Mouse (Mus musculus): ENCODE measurements around the gene Tnpo2. TPM values are rescaled to one million over a fixed set of nuclear protein-coding genes. Genes with fewer than 3 reads are reported as not detected.

Gene Tnpo2
- polyA plus RNA-seq, 1 experiment from 2014 or later = 15.2 TPM

DNA sequence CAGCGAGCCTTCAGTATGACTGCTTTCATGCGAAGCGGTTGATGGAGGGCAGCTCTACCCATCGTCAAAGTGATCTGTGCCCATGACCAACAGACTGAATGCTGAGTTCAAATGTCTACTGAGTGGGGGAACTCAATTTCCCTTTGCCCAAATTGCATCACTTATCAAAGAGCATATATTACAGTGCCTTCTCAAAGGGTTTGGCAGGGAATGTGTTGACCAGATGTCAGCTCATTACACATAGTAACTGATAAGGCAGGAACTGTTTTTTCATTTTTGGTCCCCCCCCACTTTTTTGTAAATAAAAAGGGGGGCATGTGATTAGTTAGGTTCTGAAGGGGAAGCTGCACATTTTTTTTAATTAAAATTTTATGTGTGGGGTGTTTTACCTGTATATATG is 25.9 kb downstream of the Tnpo2 start:
- Histone ChIP-seq H3K27me3 (ENCODE audit: control insufficient read depth, insufficient read depth, low read length) (no peaks in the 10 kb centered on the region), H3K9ac (ENCODE audit: low read length) (no peak overlapping the region), H3K4me1 (ENCODE audit: control insufficient read depth in 2 of 2, insufficient read depth in 2 of 2, low read length in 2 of 2) (peaks cover 3 to 7% of the 10 kb centered on the region in 2 experiments; a peak in 3 of 4 replicates), H3K4me2 (ENCODE audit: low read length) (no peak overlapping the region), H3K27ac (replicated peaks in 1 of 2; ENCODE audit: control insufficient read depth in 1 of 2, insufficient read depth in 1 of 2, low read depth in 2 of 2, low read length in 2 of 2) (no peak overlapping the region), H3K4me3 (ENCODE audit: control insufficient read depth in 1 of 2, insufficient read depth in 1 of 2, low read depth in 1 of 2, low read length in 2 of 2) (no peak overlapping the region), H3K36me3 (ENCODE audit: control insufficient read depth, insufficient read depth, low read length) (peaks cover 22% of the 10 kb centered on the region), H3K9me3 (ENCODE audit: control insufficient read depth, low read length) (no peaks in the 10 kb centered on the region)
- ATAC-seq (ENCODE audit: insufficient number of reproducible peaks, insufficient read depth, low FRiP score, low read depth) = no peak
- WGBS = 94% methylated on average over 4 of the region's 4 CpGs

DNA sequence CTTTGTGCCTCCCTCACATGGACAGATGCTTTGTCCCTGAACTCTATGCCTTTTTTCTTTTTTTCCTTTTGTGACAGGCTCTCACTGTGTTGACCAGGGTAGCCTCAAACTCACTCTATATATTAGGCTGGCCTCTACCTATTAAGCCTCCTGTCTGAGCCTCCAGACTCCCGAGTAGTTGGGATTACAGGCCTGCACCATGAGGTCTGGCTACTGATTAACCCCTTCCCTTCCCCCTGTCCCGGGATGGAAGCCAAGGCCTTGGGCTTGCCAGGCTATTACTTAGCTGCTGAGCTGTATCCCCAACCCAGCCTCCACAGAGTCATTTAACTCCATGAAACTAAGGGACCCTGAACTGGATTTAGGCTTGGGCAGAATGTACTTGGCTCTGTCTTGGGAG is 28.5 kb downstream of the Tnpo2 start:
- H3K4me3 ChIP-seq (ENCODE audit: control insufficient read depth in 1 of 2, insufficient read depth in 1 of 2, low read depth in 1 of 2, low read length in 2 of 2) = no peak overlapping the region
- H3K27ac ChIP-seq (replicated peaks in 1 of 2; ENCODE audit: control insufficient read depth in 1 of 2, insufficient read depth in 1 of 2, low read depth in 2 of 2, low read length in 2 of 2) = no peak overlapping the region
- 35% methylated on average over 2 of the region's 2 CpGs for WGBS
- no peak overlapping the region for H3K4me2 ChIP-seq (ENCODE audit: low read length)
- no peak for ATAC-seq (ENCODE audit: insufficient number of reproducible peaks, insufficient read depth, low FRiP score, low read depth)
- peaks cover 3 to 7% of the 10 kb centered on the region in 2 experiments; a peak in 3 of 4 replicates for H3K4me1 ChIP-seq (ENCODE audit: control insufficient read depth in 2 of 2, insufficient read depth in 2 of 2, low read length in 2 of 2)
- no peaks in the 10 kb centered on the region for H3K9me3 ChIP-seq (ENCODE audit: control insufficient read depth, low read length)
- no peaks in the 10 kb centered on the region for H3K27me3 ChIP-seq (ENCODE audit: control insufficient read depth, insufficient read depth, low read length)
- peaks cover 22% of the 10 kb centered on the region for H3K36me3 ChIP-seq (ENCODE audit: control insufficient read depth, insufficient read depth, low read length)
- H3K9ac ChIP-seq (ENCODE audit: low read length) = no peak overlapping the region

- no peak for ATAC-seq (ENCODE audit: insufficient number of reproducible peaks, insufficient read depth, low FRiP score, low read depth)
- 94% methylated on average over 2 of the region's 2 CpGs for WGBS
- H3K27me3 ChIP-seq (ENCODE audit: control insufficient read depth, insufficient read depth, low read length) = no peaks in the 10 kb centered on the region
- peaks cover 21% of the 10 kb centered on the region for H3K36me3 ChIP-seq (ENCODE audit: control insufficient read depth, insufficient read depth, low read length)
- H3K27ac ChIP-seq (replicated peaks in 1 of 2; ENCODE audit: control insufficient read depth in 1 of 2, insufficient read depth in 1 of 2, low read depth in 2 of 2, low read length in 2 of 2) = no peak overlapping the region
- no peak overlapping the region for H3K4me2 ChIP-seq (ENCODE audit: low read length)
- H3K4me3 ChIP-seq (ENCODE audit: control insufficient read depth in 1 of 2, insufficient read depth in 1 of 2, low read depth in 1 of 2, low read length in 2 of 2) = no peak overlapping the region
- H3K4me1 ChIP-seq (ENCODE audit: control insufficient read depth in 2 of 2, insufficient read depth in 2 of 2, low read length in 2 of 2) = peaks cover under 1 to 2% of the 10 kb centered on the region in 2 experiments; a peak in 3 of 4 replicates
- no peak overlapping the region for H3K9ac ChIP-seq (ENCODE audit: low read length)
- no peaks in the 10 kb centered on the region for H3K9me3 ChIP-seq (ENCODE audit: control insufficient read depth, low read length)
Observed at GRCm38 (mm10) chr8:85067155-85067554, 30.4 kb downstream of the Tnpo2 start.

DNA sequence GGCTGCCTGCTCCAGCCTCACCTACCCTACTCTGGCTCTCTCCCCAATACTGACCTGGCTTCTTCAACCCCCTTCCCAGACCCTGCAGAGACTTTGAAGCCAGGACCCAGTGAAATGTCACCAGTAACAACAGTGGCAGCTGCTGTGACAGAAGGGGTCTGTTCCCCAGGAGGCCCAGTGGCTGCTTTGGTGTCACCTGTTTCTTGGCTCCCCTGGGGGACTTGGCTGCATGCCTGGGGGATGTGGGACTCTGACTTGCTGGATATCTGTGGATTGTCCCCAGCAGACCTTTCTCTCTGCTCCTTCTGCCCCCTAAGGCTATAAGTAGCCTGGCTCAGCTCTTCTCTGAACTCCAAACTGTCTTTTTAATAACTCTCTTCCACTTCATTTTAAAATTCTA is 31.3 kb downstream of the Tnpo2 start, which contains the start of gene Gm5741:
Gene Gm5741, minus strand, starts transcription at position 1 of the 400 bp plus-strand sequence.
- H3K36me3 ChIP-seq (ENCODE audit: control insufficient read depth, insufficient read depth, low read length) = peaks cover 16% of the 10 kb centered on the region
- H3K4me2 ChIP-seq (ENCODE audit: low read length) = no peak within 1 kb of the TSS
- no peak within 1 kb of the TSS for H3K4me3 ChIP-seq (ENCODE audit: control insufficient read depth in 1 of 2, insufficient read depth in 1 of 2, low read depth in 1 of 2, low read length in 2 of 2)
- H3K9ac ChIP-seq (ENCODE audit: low read length) = no peak within 1 kb of the TSS
- no peaks in the 10 kb centered on the region for H3K9me3 ChIP-seq (ENCODE audit: control insufficient read depth, low read length)
- no peak within 1 kb of the TSS for H3K27ac ChIP-seq (replicated peaks in 1 of 2; ENCODE audit: control insufficient read depth in 1 of 2, insufficient read depth in 1 of 2, low read depth in 2 of 2, low read length in 2 of 2)
- H3K4me1 ChIP-seq (ENCODE audit: control insufficient read depth in 2 of 2, insufficient read depth in 2 of 2, low read length in 2 of 2) = peaks cover 5 to 8% of the 10 kb centered on the region in 2 experiments
- no peaks in the 10 kb centered on the region for H3K27me3 ChIP-seq (ENCODE audit: control insufficient read depth, insufficient read depth, low read length)
- no peak for ATAC-seq (ENCODE audit: insufficient number of reproducible peaks, insufficient read depth, low FRiP score, low read depth)

- H3K9ac ChIP-seq (ENCODE audit: low read length) = 0 out of 2 replicates have a peak overlapping the region, but pooled peaks have one; percentile 92
- peaks cover 5 to 8% of the 10 kb centered on the region in 2 experiments for H3K4me1 ChIP-seq (ENCODE audit: control insufficient read depth in 2 of 2, insufficient read depth in 2 of 2, low read length in 2 of 2)
- 84% methylated on average over 5 of the region's 5 CpGs for WGBS
- no peaks in the 10 kb centered on the region for H3K27me3 ChIP-seq (ENCODE audit: control insufficient read depth, insufficient read depth, low read length)
- peaks cover 39% of the 10 kb centered on the region for H3K36me3 ChIP-seq (ENCODE audit: control insufficient read depth, insufficient read depth, low read length)
- peak overlapping the region; percentile 86 for H3K4me2 ChIP-seq (ENCODE audit: low read length)
- ATAC-seq (ENCODE audit: insufficient number of reproducible peaks, insufficient read depth, low FRiP score, low read depth) = no peak
- H3K4me3 ChIP-seq (ENCODE audit: control insufficient read depth in 1 of 2, insufficient read depth in 1 of 2, low read depth in 1 of 2, low read length in 2 of 2) = peak overlapping the region in 1 of 2 experiments; percentile 95; a peak in 3 of 4 replicates
- no peaks in the 10 kb centered on the region for H3K9me3 ChIP-seq (ENCODE audit: control insufficient read depth, low read length)
- H3K27ac ChIP-seq (replicated peaks in 1 of 2; ENCODE audit: control insufficient read depth in 1 of 2, insufficient read depth in 1 of 2, low read depth in 2 of 2, low read length in 2 of 2) = peak overlapping the region; percentile 25 to 90; a peak in 3 of 4 replicates
Observed at GRCm38 (mm10) chr8:85071041-85071440, 34.3 kb downstream of the Tnpo2 start.

- Histone ChIP-seq H3K9ac (ENCODE audit: low read length) (peak within 1 kb of the TSS; percentile 92), H3K27me3 (ENCODE audit: control insufficient read depth, insufficient read depth, low read length) (no peaks in the 10 kb centered on the region), H3K4me1 (ENCODE audit: control insufficient read depth in 2 of 2, insufficient read depth in 2 of 2, low read length in 2 of 2) (peaks cover 5 to 8% of the 10 kb centered on the region in 2 experiments), H3K9me3 (ENCODE audit: control insufficient read depth, low read length) (no peaks in the 10 kb centered on the region), H3K36me3 (ENCODE audit: control insufficient read depth, insufficient read depth, low read length) (peaks cover 39% of the 10 kb centered on the region), H3K27ac (replicated peaks in 1 of 2; ENCODE audit: control insufficient read depth in 1 of 2, insufficient read depth in 1 of 2, low read depth in 2 of 2, low read length in 2 of 2) (peak within 1 kb of the TSS; percentile 90 to 93), H3K4me2 (ENCODE audit: low read length) (peak within 1 kb of the TSS; percentile 86), H3K4me3 (ENCODE audit: control insufficient read depth in 1 of 2, insufficient read depth in 1 of 2, low read depth in 1 of 2, low read length in 2 of 2) (peak within 1 kb of the TSS; percentile 95)
- under 1% methylated on average over 65 of the region's 68 CpGs for WGBS
- ATAC-seq (ENCODE audit: insufficient number of reproducible peaks, insufficient read depth, low FRiP score, low read depth) = peak; percentile 82
Observed at GRCm38 (mm10) chr8:85071514-85072281, 35.0 kb downstream of the Tnpo2 start, which contains the start of gene Dhps. TSS of gene Dhps (plus strand) at chr8:85071757.

GRCm38 (mm10) chr8:85072364-85072929 is 35.7 kb downstream of the Tnpo2 start:
- Histone ChIP-seq H3K9ac (ENCODE audit: low read length) (peak overlapping the region; percentile 92), H3K27me3 (ENCODE audit: control insufficient read depth, insufficient read depth, low read length) (no peaks in the 10 kb centered on the region), H3K4me1 (ENCODE audit: control insufficient read depth in 2 of 2, insufficient read depth in 2 of 2, low read length in 2 of 2) (peaks cover 5 to 8% of the 10 kb centered on the region in 2 experiments), H3K4me3 (ENCODE audit: control insufficient read depth in 1 of 2, insufficient read depth in 1 of 2, low read depth in 1 of 2, low read length in 2 of 2) (peak overlapping the region; percentile 95), H3K9me3 (ENCODE audit: control insufficient read depth, low read length) (no peaks in the 10 kb centered on the region), H3K27ac (replicated peaks in 1 of 2; ENCODE audit: control insufficient read depth in 1 of 2, insufficient read depth in 1 of 2, low read depth in 2 of 2, low read length in 2 of 2) (peak overlapping the region; percentile 36 to 90; a peak in 3 of 4 replicates), H3K36me3 (ENCODE audit: control insufficient read depth, insufficient read depth, low read length) (peaks cover 39% of the 10 kb centered on the region), H3K4me2 (ENCODE audit: low read length) (peak overlapping the region; percentile 86)
- whole genome bisulfite sequencing = 31% methylated on average over 9 of the region's 9 CpGs
- ATAC-seq (ENCODE audit: insufficient number of reproducible peaks, insufficient read depth, low FRiP score, low read depth) = no peak

Data from heart, embryonic 14.5 days (tissue).